Mouse (Mus musculus): ENCODE results near the gene Nsd2.

The Nsd2 gene

DNA sequence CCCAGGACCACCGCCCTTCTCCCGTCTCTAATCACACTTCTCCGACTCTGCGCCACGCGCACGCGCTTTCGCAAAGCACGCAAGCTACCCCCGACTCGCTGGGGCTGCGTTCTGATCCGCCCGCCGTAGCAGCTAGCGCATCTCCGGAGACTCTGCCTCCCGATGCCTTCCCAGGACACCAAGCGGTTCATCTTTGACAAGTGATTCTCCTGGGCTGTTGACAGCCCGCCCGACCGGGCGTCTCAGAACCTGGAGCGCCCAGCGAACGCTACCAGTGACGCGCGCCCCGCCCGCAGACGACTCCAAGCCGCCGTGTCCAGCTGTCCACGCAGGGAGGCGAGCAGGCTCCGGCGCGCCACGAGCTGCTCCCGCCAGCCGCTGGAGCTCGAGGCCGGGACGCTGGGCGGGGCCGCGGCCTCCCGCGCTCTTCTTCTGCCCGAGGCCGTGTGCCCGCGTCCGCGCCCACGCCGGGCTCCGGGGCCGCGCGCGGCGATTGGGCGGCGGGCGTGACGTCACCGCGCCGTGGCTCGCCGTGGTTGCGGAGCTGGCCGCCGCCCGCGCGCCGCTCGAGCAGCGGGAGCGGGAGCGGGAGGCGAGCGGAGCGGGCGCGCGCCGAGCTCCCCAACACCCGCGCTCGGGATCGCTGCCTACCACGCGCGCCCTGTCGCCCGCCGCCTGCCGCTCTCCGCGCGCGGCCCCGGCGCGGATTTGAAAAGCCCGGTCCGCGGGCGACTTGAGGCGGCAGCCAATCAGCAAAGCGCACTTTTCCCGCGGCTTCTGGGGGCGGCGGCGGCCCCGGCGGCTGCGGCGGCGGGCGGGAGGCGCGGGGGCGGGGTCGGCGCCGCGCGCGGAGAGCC is at the start of gene Nsd2:
TSS of gene Nsd2 (plus strand) at position 850 of the 857 bp plus-strand sequence.
- TF ChIP-seq GATA4 (IDR thresholded peaks at IDR 0.05; ENCODE audit: insufficient replicate concordance, low read length): no peak

GRCm38 (mm10) chr5:33777195-33777594 is 43.3 kb upstream of the Nsd2 start:
- no peak for TF ChIP-seq GATA4 (IDR thresholded peaks at IDR 0.05; ENCODE audit: insufficient replicate concordance, low read length)

DNA sequence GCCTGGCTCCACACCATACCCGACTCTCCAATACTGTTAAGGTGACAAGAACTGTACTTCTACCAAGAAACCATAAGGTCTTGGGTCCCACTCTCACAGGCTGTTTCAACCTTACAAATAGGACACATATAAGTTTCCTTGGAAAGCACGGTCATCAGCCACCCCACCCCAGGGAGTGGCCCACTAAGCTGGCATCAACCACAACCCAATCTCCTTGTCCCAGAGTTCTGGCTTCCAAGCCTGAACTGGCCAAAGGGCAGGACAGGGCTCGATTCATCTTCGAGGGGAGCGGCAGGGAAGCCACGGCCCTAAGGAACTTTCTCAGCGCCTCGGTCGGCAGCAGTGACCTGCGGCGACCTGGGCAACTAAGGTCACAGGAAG is 38.6 kb upstream of the Nsd2 start:
- no peak for TF ChIP-seq GATA4 (IDR thresholded peaks at IDR 0.05; ENCODE audit: insufficient replicate concordance, low read length)

GRCm38 (mm10) chr5:33782345-33782998 is 38.1 kb upstream of the Nsd2 start, which contains the start of gene Letm1:
Gene Letm1, minus strand, starts transcription at chr5:33782817.
- TF ChIP-seq GATA4 (IDR thresholded peaks at IDR 0.05; ENCODE audit: insufficient replicate concordance, low read length): no peak; the same call in 1 of the 2 replicates

- no peak for TF ChIP-seq GATA4 (IDR thresholded peaks at IDR 0.05; ENCODE audit: insufficient replicate concordance, low read length)
Observed at GRCm38 (mm10) chr5:33782999-33783390, 37.5 kb upstream of the Nsd2 start.

DNA sequence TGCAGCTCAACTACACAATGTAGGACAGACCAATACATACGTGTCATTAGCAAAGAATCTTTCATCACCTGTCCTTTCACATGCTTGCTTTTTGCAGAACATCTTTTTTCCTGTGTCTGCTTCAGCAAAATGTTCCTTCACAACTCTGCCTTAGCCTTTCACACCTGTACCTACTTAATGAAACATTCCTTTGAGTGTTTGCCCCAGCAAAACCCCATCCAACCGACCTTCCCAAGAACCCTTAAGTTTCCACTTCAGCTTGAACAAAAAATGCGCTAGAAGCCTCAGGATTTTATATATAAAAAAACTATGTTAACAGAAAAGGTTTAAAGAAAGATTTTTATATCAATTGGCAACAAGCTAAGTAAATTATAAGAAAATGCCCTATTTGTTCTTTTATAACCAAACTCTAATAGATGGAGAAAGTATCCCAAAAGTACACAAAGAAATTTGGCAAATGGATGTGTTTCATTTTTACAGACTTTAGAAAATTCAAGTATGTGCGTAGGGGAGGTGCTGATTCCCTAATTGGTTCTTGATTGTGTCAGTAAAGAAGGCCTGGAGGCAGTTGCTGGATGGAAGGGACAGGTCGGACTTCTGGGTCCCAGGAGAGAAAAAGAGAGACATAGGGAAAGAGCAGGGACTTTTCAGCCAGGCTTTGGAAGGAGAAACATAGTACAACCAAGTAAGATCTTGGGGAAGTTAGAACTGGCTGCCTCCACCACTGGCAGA is 28.4 kb upstream of the Nsd2 start:
- no peak for TF ChIP-seq GATA4 (IDR thresholded peaks at IDR 0.05; ENCODE audit: insufficient replicate concordance, low read length)

DNA sequence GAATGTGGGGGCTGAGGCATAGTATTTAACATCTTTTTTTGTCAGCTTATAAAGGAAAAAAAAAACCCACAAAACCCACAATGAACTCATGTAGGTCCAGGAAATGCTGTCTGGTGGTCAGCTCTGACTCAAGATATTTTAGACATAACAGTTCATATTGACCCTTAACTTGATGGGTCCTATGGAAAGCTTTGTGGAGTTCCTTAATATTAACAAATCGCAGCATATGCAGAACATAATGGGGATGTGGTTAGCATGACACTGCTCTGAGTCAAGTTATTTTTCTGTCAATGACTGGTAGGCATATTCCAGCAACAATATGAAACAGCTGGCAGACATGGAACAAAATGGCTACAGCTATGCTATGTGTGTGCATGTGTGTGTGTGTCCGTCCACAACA is 17.2 kb upstream of the Nsd2 start:
- no peak for TF ChIP-seq GATA4 (IDR thresholded peaks at IDR 0.05; ENCODE audit: insufficient replicate concordance, low read length)

DNA sequence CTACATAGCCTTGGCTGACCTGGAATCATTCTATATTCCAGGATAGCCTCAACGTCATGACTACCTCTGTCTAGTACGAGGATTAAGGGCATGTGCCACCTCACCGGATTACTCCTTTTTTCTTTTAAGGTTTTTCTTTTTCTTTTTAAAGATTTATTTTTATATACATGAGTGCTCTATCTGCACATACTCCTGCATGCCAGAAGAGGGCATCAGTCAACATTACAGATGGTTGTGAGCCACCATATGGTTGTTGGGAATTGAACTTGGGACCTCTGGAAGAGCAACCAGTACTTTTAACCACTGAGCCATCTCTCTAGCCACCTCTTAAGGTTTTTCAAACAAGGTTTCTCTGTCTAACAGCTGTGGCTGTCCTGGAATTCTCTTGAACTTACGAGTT is 9.0 kb upstream of the Nsd2 start:
- no peak for TF ChIP-seq GATA4 (IDR thresholded peaks at IDR 0.05; ENCODE audit: insufficient replicate concordance, low read length)

DNA sequence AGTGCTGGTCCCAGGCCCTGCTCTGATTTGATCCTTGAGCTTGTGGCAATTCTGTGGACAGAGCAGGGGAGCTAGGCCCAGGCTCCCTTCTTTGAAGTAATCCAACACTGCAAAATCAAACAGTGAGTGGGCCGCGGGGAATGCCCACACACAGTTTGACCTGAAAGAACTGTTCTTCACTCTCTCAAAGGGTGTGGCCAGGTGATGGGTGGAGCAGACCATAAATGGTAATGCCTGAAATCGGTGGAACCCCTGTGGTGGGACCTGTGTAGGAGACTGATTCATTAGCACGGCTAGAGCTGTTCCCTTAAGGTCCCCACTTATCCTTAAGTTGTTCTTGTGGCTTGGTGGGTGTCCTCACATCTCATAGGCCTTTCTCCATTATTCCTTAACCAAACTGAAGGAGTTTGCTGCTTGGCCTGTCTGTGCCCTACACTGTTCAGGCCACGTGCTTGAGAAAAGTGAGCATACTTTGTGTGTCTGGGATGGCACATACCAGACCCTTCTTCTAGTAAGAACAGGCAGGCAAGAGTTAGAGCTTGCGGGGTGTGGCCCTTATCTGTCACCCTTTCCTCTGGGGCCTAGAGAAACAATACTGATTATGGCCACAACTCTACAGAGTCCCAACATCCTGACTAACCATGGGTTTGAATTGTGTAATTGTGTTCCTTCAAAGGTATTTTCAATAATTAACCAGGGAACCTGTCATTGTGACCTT is 4.4 kb upstream of the Nsd2 start:
- no peak for TF ChIP-seq GATA4 (IDR thresholded peaks at IDR 0.05; ENCODE audit: insufficient replicate concordance, low read length)

DNA sequence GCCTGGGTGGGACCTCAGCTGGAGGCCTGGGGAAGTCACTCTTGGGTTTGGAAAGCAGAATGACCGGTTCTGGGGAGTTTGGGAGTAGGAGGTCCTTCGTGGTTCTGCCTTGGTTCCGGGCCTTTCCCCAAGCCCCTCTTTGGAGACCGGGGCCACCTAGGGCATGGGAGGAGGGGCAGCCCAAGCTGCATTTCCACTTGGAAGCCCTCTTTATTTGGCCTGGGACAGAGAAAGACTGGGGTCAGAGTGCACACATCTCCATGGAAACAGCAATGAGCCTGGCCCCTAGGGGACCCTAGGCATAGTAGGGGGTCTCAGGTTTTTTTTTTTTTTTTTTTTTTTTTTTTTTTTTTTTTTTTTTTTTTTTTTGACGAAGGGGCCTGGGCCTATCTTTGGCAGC is 2.4 kb upstream of the Nsd2 start:
- no peak for TF ChIP-seq GATA4 (IDR thresholded peaks at IDR 0.05; ENCODE audit: insufficient replicate concordance, low read length)

DNA sequence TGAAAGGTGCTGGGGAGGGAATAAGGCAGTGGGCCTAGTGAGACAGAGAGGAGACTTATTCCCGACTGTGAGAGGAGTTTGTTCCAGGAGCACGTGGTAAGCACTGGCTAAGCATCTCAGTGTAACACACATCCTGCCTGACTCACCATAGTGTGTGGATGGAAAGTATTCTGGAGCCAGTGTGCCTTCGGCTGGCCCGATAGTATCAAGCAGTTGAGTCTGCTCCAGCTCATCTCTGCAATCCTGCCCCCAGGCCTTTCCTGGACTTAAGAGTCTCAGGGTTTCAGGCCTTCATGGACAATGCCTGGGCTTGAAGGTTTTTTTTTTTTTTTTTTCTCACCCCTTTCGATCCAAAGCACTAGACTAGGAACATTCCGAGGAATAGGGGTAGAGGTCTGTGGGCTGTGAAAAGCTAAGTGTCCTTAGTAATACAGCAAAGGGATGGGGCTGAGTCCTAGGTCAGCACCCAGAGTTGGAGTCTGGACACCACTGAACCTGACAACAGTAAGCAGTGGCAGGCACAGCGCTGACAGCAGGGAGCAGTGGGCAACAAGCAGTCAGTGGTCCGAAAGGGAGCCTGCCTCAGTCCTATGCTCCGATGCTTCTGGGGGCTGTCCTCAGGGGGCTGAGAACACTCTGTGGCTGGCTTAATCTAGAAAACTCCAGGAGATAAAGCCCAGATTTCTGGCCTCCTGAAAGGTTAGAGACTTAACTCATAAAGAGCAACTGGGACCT is 1.2 kb upstream of the Nsd2 start:
- TF ChIP-seq GATA4 (IDR thresholded peaks at IDR 0.05; ENCODE audit: insufficient replicate concordance, low read length): no peak

DNA sequence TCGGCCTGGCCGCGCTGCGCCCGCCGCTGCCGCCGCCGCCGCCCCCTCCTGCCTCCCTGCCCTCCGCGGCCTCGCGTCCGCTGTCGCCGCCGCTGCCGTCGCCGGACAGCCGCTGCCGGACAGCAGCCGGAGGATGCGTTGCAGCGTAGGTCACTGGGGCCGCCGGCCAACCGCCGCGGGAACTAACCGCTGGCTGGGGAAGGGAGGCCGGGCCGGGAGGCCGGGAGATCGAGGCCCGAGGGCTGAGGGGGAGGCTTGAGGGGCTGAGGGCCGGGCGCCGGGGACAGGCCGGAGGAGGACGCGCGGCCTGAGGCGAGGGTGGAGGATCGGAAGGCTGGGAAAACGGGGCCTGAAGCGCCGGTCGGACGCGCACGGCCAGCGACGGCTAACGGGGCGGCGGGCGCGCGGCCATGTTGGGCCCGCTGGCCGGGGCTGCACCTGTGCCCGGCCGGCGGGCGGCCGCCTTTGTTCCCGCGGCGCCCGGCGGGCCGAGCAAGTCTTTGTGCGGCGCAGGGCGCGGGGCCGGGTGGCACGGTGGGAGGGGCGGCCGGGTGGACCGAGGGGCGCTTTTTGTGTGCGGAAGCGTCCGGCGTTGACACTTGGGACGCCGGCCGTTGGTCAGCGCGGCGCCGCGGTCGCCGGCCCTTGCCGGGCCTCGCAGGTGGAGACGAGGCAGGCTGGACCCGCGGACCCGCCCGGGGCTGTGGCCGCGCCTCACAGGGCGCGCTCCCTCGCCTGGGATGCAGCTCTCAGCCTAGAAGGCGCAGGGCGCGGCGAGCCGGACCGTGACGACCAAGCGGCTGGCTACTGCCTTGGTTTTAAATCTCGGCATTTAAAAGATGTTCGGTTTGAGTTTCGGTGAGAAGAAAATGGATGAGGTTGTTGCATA is 452 bp downstream of the Nsd2 start:
- no peak for TF ChIP-seq GATA4 (IDR thresholded peaks at IDR 0.05; ENCODE audit: insufficient replicate concordance, low read length)

GRCm38 (mm10) chr5:33821901-33822427 is 1.4 kb downstream of the Nsd2 start:
- TF ChIP-seq GATA4 (IDR thresholded peaks at IDR 0.05; ENCODE audit: insufficient replicate concordance, low read length): no peak

Data from liver, adult (tissue).